Mouse (Mus musculus) cerebellum, adult 9-10 months (tissue): ENCODE results near the gene Rcsd1.

ENCODE experiments used
- DNase-seq: peaks from one replicate; pipeline ENCODE4 v3.0.0; 2022

Gene Rcsd1

DNA sequence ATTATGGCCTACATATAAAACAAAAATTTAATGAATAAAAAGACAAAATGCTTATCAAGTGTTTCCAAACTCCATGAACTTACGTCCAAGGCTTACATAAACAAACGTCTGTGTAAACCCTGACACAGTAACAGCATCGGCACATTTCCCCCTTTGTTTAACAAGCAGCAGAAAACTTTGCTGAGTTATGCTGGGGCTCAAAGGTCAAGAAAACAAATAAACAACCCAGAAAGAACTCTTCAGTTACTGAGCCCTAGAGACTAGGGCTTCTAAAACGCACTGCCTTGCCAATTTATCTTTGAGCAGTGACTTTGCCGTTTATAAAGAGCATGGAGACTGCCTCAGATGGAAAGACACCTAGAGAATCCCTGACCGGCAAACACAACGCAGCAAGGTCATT lies 92.9 kb downstream of the Rcsd1 start:
- no peak for DNase-seq

DNA sequence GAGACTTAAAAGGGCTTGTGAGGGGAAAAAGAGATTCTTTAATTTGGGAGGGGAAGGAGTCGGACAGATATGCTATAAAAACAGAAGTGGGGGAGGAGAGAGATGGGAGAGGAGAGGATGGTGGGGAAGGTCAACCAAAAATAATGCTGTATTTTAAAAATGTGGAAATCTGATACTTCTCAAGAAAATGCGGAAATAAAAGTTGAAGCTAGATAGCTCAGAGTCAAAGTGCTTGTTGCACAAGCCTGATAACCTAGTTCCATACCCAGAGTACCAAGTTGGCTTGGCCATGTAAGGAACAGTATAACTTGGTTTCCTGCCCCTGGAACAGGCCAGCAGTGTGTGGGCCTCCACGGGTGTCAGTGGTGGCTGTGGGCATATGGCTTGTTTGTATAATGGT lies 94.8 kb downstream of the Rcsd1 start:
- DNase-seq, result no peak

- DNase-seq, result no peak
Observed at GRCm38 (mm10) chr1:165613926-165614325, 95.6 kb downstream of the Rcsd1 start.

GRCm38 (mm10) chr1:165612714-165613113 lies 96.8 kb downstream of the Rcsd1 start:
- DNase-seq, result no peak

DNA sequence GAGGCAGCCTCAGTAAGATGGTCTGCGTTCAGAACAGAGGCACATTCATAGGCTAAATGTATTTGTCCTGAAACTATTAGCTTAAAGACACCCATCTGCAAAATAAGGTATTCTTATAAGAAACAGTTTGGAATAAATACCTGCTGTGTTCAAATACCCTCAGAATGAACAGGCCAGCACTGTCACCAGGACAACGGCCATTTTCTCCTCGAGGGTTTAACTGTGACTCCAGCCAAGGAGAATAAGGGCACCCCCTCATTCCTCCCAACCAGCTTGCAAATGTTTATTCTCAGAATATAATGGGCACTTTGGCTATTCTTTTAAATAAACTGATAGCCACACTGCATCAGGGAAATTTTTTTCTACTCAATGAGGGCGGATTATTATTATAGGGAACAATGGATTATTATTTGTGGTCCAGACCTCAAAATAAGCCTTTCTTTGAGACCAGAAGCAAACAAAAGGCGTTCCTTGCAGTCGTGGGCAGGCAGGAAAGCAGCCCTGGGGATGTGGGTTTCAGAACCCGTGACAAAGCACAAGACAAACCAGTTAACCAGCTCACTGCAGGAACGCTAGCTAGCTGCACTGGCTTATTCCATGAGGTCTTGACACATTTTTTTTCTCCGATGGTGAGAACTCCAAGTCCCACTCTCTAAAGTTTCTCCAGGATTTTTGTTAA lies 99.1 kb downstream of the Rcsd1 start:
- DNase-seq, result no peak

GRCm38 (mm10) chr1:165609495-165610320 lies 99.8 kb downstream of the Rcsd1 start:
- no peak for DNase-seq

GRCm38 (mm10) chr1:165608904-165609303 lies 100.7 kb downstream of the Rcsd1 start:
- no peak for DNase-seq

- DNase-seq, result no peak
Observed at GRCm38 (mm10) chr1:165605774-165606173, 103.8 kb downstream of the Rcsd1 start.

GRCm38 (mm10) chr1:165605108-165605507 lies 104.4 kb downstream of the Rcsd1 start:
- no peak for DNase-seq

GRCm38 (mm10) chr1:165604203-165604602 lies 105.4 kb downstream of the Rcsd1 start:
- no peak for DNase-seq

DNA sequence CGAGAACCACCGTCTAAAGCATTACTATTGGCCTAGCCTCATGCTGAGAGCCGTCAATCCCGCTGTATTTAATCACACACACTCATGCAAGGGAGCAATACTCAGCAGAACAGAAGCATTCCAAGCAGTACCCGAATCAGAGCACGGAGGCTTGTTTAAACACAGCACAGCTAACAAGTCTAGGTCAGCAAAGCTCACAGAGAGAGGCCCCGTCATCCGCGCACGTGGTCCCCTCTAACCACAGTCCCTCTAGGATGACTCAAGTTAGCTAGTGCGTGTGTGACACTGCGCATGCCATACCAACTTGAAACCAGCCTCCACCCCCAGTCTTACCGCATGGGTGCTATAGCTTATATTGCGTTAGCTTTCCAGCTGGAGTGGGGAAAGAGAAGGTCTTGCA lies 106.3 kb downstream of the Rcsd1 start:
- no peak for DNase-seq

DNA sequence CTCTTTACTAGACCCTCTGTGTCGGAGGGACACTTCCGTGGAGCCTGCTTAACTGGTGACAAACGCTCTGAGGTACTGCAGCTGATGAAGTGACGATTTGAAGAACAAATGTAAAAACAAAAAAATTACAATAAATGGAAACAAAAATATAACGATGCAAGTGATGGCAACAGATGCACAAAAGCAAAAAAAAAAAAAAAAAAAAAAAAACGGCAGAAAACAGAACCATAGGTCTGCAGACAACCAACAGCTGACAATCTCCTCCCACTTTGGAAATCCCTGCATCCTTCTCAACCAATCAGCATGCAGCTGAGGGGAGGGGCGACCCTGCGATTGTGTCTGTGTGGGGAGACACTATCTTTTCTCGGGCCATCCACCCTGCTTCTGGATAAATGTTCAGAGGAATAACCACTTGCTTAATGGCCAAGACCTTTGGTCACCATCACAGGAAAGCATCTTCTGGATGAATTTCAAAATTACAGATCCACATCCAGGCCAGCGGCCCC lies 107.7 kb downstream of the Rcsd1 start:
- no peak for DNase-seq
